Mouse (Mus musculus) cortical plate, adult 2 months (tissue): ENCODE data around the gene Zeb2.

ENCODE experiments used
- CTCF ChIP-seq: fragments of 200-500 bp; IDR thresholded peaks from 2 replicates; pipeline ENCODE4 v1.5.1; 2011; ENCODE audit warnings: mild to moderate bottlenecking, control low read depth, low read length; ENCODE audit not compliant: insufficient read depth; ENCODE audit errors: extremely low read depth
- POLR2A ChIP-seq: fragments of 200-500 bp; IDR thresholded peaks from 2 replicates; pipeline ENCODE4 v1.6.1; 2011; ENCODE audit warnings: mild to moderate bottlenecking, low read length, control low read depth; ENCODE audit not compliant: insufficient read depth; ENCODE audit errors: extremely low read depth

DNA sequence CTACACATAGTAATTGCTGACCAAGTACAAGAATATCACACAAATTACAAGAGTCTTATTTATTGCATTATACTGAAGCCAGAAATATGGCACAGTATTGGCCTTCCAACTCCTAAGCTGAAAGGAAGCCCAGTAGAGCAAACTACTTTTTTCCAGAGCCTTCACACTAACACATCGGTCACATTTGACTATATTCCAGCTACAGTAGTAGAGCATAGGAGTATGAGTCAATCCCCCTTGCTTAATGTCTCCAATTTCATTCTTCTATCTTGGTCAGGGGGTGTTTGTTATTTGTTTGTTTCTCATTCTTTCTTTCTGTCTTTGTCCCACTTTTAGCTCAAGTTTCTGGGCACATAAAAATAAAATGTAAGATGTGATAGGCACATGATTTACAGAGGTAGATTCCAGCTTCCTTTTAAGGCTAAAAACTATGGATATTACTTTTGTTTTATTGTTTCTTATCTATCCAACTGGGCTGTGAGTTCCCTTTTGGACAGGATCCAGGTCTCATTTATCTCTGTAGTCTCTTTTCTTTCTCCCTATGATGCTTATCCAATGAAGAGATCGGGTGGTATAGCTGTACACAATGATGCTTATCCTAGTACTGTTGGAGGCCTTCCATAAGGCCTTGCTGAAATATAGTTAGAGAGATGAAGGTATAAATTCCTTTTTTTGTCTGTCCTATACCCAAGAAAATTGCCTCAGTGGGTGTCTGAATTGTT, 151.2 kb downstream of the Zeb2 start:
- no peak for TF ChIP-seq POLR2A
- TF ChIP-seq CTCF = no peak
